Mouse (Mus musculus) macrophage (primary cell): ENCODE measurements around the gene Acat3. TPM values are rescaled to one million over a fixed set of nuclear protein-coding genes. Genes with fewer than 3 reads are reported as not detected.
"Not testable (repeated sequence)": the region's sequence is repeated elsewhere in the genome, so short reads cannot be mapped to it uniquely, and the experiment has no call there.

Experiments used
- H3K27ac ChIP-seq: fragments of 350-480 bp; formaldehyde crosslinking; 2 replicates; pipeline ENCODE4 v1.9.0; 2021
- H3K36me3 ChIP-seq: fragments of 350-480 bp; formaldehyde crosslinking; 2 replicates; pipeline ENCODE4 v1.9.0; 2021; ENCODE audit errors: inconsistent target
- H3K4me3 ChIP-seq: fragments of 350-480 bp; formaldehyde crosslinking; 2 replicates; pipeline ENCODE4 v1.9.0; 2021; ENCODE audit errors: inconsistent target
- H3K79me2 ChIP-seq: fragments of 350-480 bp; formaldehyde crosslinking; 2 replicates; pipeline ENCODE4 v1.9.0; 2021; ENCODE audit errors: inconsistent target
- WGBS: methylation state at CpG from one replicate; pipeline ENCODE4 v1.1.7; 2026; ENCODE audit warnings: inconsistent platforms; ENCODE audit not compliant: missing documents; 5-methylcytosine and 5-hydroxymethylcytosine counted together
- polyA plus RNA-seq: library from polyadenylated mRNA; stranded (reverse); fragments of 250-400 nt; gene quantifications from 3 replicates; pipeline ENCODE4 v1.2.4, GENCODE M21; 2018; ENCODE audit warnings: inconsistent platforms

The Acat3 gene
- polyA plus RNA-seq, 1 experiment from 2014 or later, result 0.39 TPM

DNA sequence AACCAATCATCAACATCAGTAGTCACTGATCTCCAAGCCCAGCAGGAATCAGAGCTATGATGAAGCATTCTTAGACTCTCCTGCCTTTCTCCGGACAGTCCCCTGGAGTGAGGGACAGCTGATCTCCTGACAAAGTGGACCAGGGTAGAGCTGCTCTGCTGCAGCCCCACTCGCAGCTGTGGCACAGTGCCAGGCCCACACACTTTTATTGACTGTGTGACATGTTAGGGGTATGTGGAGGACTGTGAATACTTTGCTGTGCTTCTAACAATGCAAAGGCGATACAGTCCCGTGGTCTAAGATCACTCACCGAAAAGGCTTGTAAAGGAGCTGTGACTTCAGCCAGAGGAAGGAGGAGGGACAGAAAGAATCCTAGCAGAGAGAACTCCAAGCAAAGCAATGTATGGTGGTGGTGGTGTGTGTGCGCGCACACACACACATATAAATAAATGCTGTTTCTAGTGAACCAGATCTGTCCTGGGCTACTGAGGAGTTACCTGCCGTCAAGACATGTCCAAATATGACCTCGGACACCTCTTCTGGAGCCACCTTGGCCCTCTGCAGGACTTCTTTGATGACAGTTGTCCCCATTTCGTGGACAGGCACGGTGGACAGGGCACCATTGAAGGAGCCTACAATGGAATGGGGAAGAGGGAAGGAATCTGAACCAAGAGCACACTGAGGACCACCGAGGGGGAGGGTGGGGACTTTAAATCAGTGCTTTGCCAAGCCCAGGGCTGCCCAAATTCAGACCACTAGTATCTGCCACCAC lies 837 bp downstream of the Acat3 start:
- H3K79me2 ChIP-seq, H3K36me3 ChIP-seq, H3K4me3 ChIP-seq, H3K27ac ChIP-seq: not testable (repeated sequence)
- WGBS, result 14% methylated on average over 1 of the region's 12 CpGs

DNA sequence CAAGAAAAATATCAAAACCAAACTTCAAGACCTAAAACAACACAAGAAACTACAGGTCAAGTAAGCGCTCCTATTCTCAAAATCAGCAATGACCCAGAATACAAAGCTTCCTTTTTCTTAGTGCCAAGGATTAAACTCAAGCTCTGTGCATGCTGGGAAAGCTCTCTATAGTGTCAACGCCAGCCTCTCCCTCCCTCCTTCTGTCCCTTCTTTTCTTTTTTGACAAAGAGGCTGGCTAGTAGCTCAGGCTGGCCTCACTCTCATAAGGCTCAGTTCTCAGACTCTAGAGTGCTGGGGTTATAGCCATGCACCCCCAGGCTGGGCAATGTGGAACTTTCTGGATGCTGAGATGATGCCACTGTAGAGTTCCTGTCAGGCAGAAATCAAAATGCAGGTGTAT lies 2.3 kb downstream of the Acat3 start:
- no peak overlapping the region for H3K4me3 ChIP-seq
- no peak overlapping the region for H3K27ac ChIP-seq
- no peaks in the 10 kb centered on the region for H3K79me2 ChIP-seq
- H3K36me3 ChIP-seq, result no peaks in the 10 kb centered on the region
- 90% methylated on average over 2 of the region's 2 CpGs for WGBS

DNA sequence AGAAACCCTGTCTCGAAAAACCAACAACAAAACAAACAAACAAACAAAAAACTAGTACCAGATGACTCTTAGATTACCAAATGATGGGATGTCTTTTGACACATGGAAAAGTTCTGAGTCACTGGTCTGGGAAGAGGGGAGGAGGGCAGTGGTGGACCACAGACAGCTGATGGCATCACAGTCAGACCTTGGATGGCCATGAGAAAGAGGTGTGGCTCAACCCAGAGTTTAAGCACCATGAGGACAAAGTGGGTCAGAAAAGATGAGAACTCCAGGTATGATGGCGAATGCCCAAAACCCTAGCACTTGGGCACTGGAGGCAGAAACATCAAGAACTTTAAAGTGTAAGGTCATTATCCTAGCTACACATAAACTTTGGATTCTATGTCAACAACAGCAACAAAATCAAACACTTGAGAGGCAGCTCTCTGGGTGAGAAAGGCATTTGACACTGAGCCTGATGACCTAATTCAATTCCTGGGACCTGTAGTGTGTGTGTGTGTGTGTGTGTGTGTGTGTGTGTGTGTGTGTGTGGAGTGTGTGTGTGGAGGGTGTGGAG lies 2.9 kb downstream of the Acat3 start:
- Histone ChIP-seq H3K27ac (no peak overlapping the region), H3K79me2 (no peaks in the 10 kb centered on the region), H3K4me3 (no peak overlapping the region), H3K36me3 (no peaks in the 10 kb centered on the region)
- 85% methylated on average over 2 of the region's 2 CpGs for WGBS

GRCm38 (mm10) chr17:12935719-12936118 lies 4.7 kb downstream of the Acat3 start:
- H3K4me3 ChIP-seq, result no peak overlapping the region
- WGBS, result 91% methylated on average over 4 of the region's 4 CpGs
- H3K36me3 ChIP-seq, result no peaks in the 10 kb centered on the region
- H3K79me2 ChIP-seq, result no peaks in the 10 kb centered on the region
- H3K27ac ChIP-seq, result no peak overlapping the region

DNA sequence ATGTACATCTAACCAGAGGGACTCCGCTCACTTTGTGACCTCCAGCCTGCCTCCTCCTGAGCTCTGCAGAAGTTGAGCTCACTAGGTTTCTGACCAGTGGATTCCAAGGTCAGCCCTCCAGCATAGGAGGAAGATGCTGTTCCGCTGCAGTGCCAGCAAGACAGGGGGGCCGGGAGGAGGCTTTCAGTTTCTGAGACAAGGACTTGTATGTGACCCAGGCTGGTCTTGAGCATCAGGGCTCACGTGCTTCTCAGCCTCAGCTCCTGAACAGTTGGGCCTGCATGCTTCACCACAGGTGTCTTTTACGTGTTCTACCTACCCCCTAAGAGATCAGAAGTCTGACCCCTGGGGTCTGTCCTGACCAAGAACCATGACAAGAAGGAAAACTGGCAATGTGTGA lies 8.8 kb downstream of the Acat3 start:
- H3K4me3 ChIP-seq, H3K27ac ChIP-seq, H3K79me2 ChIP-seq, H3K36me3 ChIP-seq: not testable (repeated sequence)
- WGBS, result 90% methylated on average over 5 of the region's 5 CpGs

DNA sequence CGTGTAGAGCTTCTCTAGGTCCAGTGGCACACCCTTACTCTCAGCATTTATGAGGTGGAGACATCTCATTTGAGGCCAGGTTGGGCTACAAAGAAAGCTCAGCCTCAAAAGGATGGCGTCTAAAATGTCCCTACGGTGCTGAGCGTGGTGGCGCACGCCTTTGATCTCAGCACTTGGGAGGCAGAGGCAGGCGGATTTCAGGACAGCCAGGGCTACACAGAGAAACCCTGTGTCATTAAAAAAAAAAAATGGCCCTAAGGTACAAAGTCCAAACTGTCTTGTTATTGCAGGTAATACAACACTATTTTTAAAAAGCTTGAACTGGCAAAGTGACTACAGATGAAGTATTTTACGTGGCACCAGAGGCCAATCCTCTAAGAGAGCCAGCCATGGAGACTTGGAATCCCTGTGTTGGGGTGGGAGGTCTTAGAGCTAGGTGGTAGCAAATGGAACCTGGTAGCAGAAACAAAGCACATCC lies 14.7 kb downstream of the Acat3 start:
- Histone ChIP-seq H3K4me3 (no peak overlapping the region), H3K79me2 (peaks cover 6% of the 10 kb centered on the region), H3K27ac (no peak overlapping the region), H3K36me3 (peaks cover 29% of the 10 kb centered on the region)
- 91% methylated on average over 8 of the region's 8 CpGs for WGBS

GRCm38 (mm10) chr17:12925001-12925400 lies 15.4 kb downstream of the Acat3 start:
- no peak overlapping the region for H3K4me3 ChIP-seq
- H3K36me3 ChIP-seq, result peaks cover 36% of the 10 kb centered on the region
- 90% methylated on average over 3 of the region's 3 CpGs for WGBS
- H3K79me2 ChIP-seq, result peaks cover 11% of the 10 kb centered on the region
- no peak overlapping the region for H3K27ac ChIP-seq

GRCm38 (mm10) chr17:12921073-12921472 lies 19.3 kb downstream of the Acat3 start:
- Histone ChIP-seq H3K27ac (peak overlapping the region; percentile 27), H3K36me3 (peaks cover 48% of the 10 kb centered on the region), H3K4me3 (no peak overlapping the region), H3K79me2 (peaks cover 48% of the 10 kb centered on the region)
- 13% methylated on average over 1 of the region's 1 CpGs for WGBS

DNA sequence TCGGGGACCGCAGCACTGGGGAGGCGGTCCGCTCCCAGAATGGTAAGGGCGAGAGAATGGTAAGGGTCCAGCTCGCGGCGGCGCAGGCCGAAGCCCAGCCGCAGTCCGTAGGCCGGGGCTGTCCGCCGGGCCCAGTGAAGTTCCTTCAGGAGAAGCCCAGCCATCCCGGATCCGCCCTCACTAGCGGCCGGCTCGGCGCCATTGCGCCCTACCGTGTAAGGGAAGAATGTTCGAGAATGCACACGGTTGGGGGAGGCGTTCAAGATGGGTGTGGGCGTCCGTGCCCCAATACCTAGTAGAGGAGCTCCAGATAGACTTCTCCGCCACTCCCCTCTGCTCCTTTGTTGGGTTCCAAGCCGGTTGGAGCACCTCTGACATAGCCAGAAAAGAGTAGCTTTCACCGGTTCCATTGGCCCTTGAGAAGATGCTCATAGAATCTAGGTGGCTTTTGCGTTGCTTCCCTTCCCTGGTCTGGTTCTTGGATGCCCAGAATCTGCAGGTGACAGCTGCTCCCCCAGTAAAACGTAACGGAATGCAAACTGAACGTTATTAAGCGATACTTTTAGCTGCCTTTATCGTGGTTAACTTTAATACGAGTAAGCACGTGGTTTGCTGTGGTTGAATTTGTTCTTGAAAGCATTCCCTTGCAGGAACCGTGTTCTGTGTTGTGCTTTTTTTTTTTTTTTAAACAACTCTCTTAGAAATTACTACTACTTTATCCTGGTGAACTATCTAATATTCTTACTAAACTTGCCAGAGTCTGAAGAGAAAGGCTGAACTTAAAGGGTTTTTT lies 23.6 kb downstream of the Acat3 start:
- peaks cover 73% of the 10 kb centered on the region for H3K79me2 ChIP-seq
- 0% methylated on average over 38 of the region's 40 CpGs for WGBS
- H3K36me3 ChIP-seq, result peaks cover 45% of the 10 kb centered on the region
- peak overlapping the region; percentile 52 for H3K27ac ChIP-seq
- H3K4me3 ChIP-seq, result peak overlapping the region; percentile 99

DNA sequence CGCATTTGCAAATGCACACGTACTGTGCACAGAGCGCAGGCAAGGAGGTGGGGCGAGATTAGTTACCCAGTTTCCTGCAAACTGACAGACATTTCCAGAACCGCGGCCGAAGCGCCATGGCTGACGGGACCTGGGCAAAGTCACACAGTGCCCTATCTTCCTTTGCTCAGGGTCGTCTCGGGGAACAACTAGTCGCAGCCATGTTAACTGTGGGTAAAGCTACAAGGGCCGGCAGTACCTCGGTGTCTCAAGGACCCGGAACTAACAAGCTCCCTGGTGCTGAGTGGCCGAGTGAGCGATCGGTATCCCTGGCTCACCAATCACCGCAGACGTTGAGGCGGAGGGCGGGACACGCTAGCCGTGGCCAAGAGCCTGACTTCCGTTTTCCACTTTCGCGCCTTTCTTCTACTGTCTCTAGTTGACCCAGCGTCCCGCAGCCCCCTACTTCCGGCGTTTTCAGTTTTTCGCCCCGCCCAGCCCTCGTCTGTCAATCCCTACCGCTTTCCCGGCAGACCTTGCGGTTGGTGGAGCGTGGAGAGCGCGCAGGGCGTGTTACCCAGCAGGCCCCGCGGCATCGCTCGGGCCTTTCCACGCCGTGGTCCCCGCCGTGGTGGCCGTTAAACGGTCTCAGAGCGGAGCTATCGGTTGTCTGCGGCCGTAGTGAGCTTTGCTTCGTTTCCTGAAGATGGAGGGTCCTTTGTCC lies 24.4 kb downstream of the Acat3 start, which contains the start of gene Mrpl18:
Gene Mrpl18 (minus strand): TSS at position 465 of the 703 bp plus-strand sequence.
- Histone ChIP-seq H3K36me3 (peaks cover 42% of the 10 kb centered on the region; the same call in 1 of the 2 replicates), H3K27ac (peak within 1 kb of the TSS; percentile 82), H3K79me2 (peaks cover 70% of the 10 kb centered on the region), H3K4me3 (peak within 1 kb of the TSS; percentile 99)
- under 1% methylated on average over 45 of the region's 56 CpGs for WGBS

- WGBS, result 0% methylated on average over 18 of the region's 18 CpGs
- peaks cover 40% of the 10 kb centered on the region; the same call in 1 of the 2 replicates for H3K36me3 ChIP-seq
- peak within 1 kb of the TSS; percentile 99 for H3K4me3 ChIP-seq
- H3K79me2 ChIP-seq, result peaks cover 70% of the 10 kb centered on the region
- H3K27ac ChIP-seq, result peak within 1 kb of the TSS; percentile 82
Observed at GRCm38 (mm10) chr17:12915488-12915880, 24.9 kb downstream of the Acat3 start, which contains the start of gene Tcp1. Tcp1 (plus strand) TSS chr17:12915701.

DNA sequence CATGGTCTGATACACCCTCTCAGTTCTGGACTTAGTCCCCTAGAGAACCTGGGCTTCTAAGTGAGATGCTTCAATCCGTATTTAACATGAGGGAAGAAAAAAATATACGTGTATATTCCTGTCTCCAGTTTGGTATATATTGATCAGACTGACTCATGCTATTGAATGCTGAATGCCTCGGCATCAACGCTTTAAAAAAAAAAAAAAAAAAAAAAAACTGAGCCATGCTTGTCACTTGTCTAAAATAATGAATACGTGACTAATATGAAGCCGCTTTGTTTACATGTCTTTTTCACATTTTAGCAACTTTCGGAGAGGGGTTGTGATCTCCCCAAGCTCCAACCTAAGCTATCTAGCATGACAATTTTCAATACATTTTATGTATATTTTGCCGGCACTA lies 30.0 kb downstream of the Acat3 start:
- Histone ChIP-seq H3K36me3 (peaks cover 23% of the 10 kb centered on the region; the same call in 1 of the 2 replicates), H3K27ac (no peak overlapping the region), H3K4me3 (no peak overlapping the region), H3K79me2 (peaks cover 25% of the 10 kb centered on the region)
- WGBS, result 92% methylated on average over 8 of the region's 8 CpGs

DNA sequence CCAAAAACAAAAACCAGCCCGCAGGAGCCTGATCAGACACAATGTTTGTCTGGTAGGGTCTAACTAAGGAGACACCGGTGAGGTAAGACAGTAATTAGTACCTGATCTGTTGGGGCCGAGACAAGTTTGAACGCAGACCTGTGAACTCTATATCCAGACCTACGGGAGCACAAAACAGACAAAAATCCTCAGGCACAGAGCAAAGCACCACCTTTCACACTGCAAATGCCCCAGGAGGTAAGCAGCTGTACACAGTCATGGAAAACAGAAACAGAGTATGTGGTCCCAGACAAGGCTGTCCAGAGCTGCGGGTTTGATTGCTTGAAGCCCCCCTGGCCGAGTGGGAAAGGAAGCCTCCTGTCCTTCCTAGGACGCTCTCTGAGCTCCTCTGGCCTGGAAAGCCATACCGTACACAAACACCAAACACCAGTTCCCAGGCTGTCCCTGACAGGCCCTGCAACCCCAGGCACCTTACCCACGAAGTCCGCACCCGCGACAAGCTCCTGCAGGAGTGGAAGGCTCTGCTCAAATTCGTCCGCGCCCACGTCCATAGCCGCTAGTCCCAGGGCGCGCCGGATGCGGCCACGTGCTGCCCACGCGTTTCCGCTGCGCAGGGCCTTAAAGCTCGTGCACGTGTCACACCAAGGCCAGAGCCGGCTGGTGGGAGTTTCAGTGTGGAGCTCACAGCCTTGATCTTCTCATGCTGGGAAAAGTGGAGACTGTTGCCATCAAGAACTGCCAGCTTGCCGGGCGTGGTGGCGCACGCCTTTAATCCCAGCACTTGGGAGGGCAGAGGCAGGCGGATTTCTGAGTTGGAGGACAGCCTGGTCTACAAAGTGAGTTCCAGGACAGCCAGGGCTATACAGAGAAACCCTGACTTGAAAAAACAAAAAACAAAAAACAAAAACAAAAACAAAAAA lies 30.8 kb downstream of the Acat3 start, which contains the start of gene Pnldc1:
Gene Pnldc1 (minus strand): TSS at position 870 of the 920 bp plus-strand sequence.
- H3K79me2 ChIP-seq, result peaks cover 17% of the 10 kb centered on the region
- 95% methylated on average over 28 of the region's 35 CpGs for WGBS
- no peak within 1 kb of the TSS for H3K4me3 ChIP-seq
- peaks cover 23% of the 10 kb centered on the region; the same call in 1 of the 2 replicates for H3K36me3 ChIP-seq
- no peak within 1 kb of the TSS for H3K27ac ChIP-seq
